Mouse (Mus musculus): ENCODE measurements around the gene Rasgef1c.
A peak's percentile ranks its signal among the peaks of the same experiment; 100 is the strongest.

The Rasgef1c gene

GRCm38 (mm10) chr11:50026521-50027090 lies 125.0 kb downstream of the Rasgef1c start:
- DNase-seq = no peak

- peak; percentile 57 for DNase-seq
These were observed 126.8 kb downstream of the Rasgef1c start for GRCm38 (mm10) chr11:50028416-50028815.
